8 mouse cellular contexts compared by ENCODE assay signal in genomic region chr5:93205371-93206108, GRCm38 (mm10). TPM values are rescaled to one million over a fixed set of nuclear protein-coding genes. Genes with fewer than 3 reads are reported as not detected.
DNase-seq lines count a peak whose midpoint lies in the region; ATAC-seq and TF ChIP-seq lines count a peak whose summit lies in the region.

No protein-coding gene starts in this region.

- peak overlapping the region; percentile 87 for H3K4me3 ChIP-seq in erythroblast, embryonic 14.5 days (replicated peaks)
- peak overlapping the region; percentile 96 for H3K4me3 ChIP-seq in heart, embryonic 13.5 days
- peak overlapping the region; percentile 97 for H3K4me3 ChIP-seq in kidney, postnatal 0 days (replicated peaks; ENCODE audit: low read depth, low read length)
- peak overlapping the region; percentile 86 for H3K4me3 ChIP-seq in liver, embryonic 13.5 days (replicated peaks)
- peak overlapping the region; percentile 90 for H3K4me3 ChIP-seq in stomach, embryonic 15.5 days (replicated peaks)

- H3K9me3 ChIP-seq in erythroblast, embryonic 14.5 days (ENCODE audit: control insufficient read depth, low read length): no peaks in the 10 kb centered on the region
- H3K9me3 ChIP-seq in heart, embryonic 13.5 days: no peaks in the 10 kb centered on the region
- no peaks in the 10 kb centered on the region for H3K9me3 ChIP-seq in kidney, postnatal 0 days (replicated peaks; ENCODE audit: low read length)
- H3K9me3 ChIP-seq in liver, embryonic 13.5 days (replicated peaks): no peaks in the 10 kb centered on the region
- H3K9me3 ChIP-seq in stomach, embryonic 15.5 days: no peaks in the 10 kb centered on the region

- ATAC-seq in heart, embryonic 13.5 days (ENCODE audit: extremely low read depth, insufficient number of reproducible peaks, low FRiP score, low TSS enrichment): peak; percentile 73
- ATAC-seq in kidney, postnatal 0 days (replicated peaks; ENCODE audit: low FRiP score, low read depth): peak; percentile 59
- ATAC-seq in liver, embryonic 13.5 days (ENCODE audit: low read depth): peak; percentile 64
- peak; percentile 47 for ATAC-seq in stomach, embryonic 15.5 days (ENCODE audit: insufficient read depth, low FRiP score, low read depth)

- no peaks in the 10 kb centered on the region for H3K27me3 ChIP-seq in erythroblast, embryonic 14.5 days (ENCODE audit: control insufficient read depth)
- no peaks in the 10 kb centered on the region for H3K27me3 ChIP-seq in heart, embryonic 13.5 days (replicated peaks)
- no peaks in the 10 kb centered on the region for H3K27me3 ChIP-seq in kidney, postnatal 0 days (ENCODE audit: insufficient read depth, low read length)
- no peaks in the 10 kb centered on the region for H3K27me3 ChIP-seq in liver, embryonic 13.5 days
- no peaks in the 10 kb centered on the region for H3K27me3 ChIP-seq in stomach, embryonic 15.5 days (replicated peaks)

- under 1% methylated on average over 58 of the region's 63 CpGs for WGBS in heart, embryonic 13.5 days
- WGBS in kidney, postnatal 0 days: under 1% methylated on average over 49 of the region's 63 CpGs
- WGBS in liver, embryonic 13.5 days (ENCODE audit: insufficient replicate concordance): under 1% methylated on average over 55 of the region's 63 CpGs
- WGBS in stomach, embryonic 15.5 days: under 1% methylated on average over 54 of the region's 63 CpGs

- H3K4me1 ChIP-seq in erythroblast, embryonic 14.5 days (ENCODE audit: control insufficient read depth): peaks cover 29% of the 10 kb centered on the region
- peaks cover 30% of the 10 kb centered on the region for H3K4me1 ChIP-seq in heart, embryonic 13.5 days
- H3K4me1 ChIP-seq in kidney, postnatal 0 days (replicated peaks; ENCODE audit: insufficient read depth, low read length): no peaks in the 10 kb centered on the region
- peaks cover 30% of the 10 kb centered on the region for H3K4me1 ChIP-seq in liver, embryonic 13.5 days (replicated peaks)
- no peaks in the 10 kb centered on the region for H3K4me1 ChIP-seq in stomach, embryonic 15.5 days

- peak overlapping the region; percentile 81 for H3K4me2 ChIP-seq in heart, embryonic 13.5 days
- H3K4me2 ChIP-seq in kidney, postnatal 0 days (ENCODE audit: low read length): peak overlapping the region; percentile 72
- H3K4me2 ChIP-seq in liver, embryonic 13.5 days: peak overlapping the region; percentile 75
- peak overlapping the region; percentile 65 for H3K4me2 ChIP-seq in stomach, embryonic 15.5 days

- H3K9ac ChIP-seq in heart, embryonic 13.5 days: peak overlapping the region; percentile 99
- peak overlapping the region; percentile 89 for H3K9ac ChIP-seq in kidney, postnatal 0 days (ENCODE audit: low read depth, low read length)
- H3K9ac ChIP-seq in liver, embryonic 13.5 days: peak overlapping the region; percentile 96
- peak overlapping the region; percentile 96 for H3K9ac ChIP-seq in stomach, embryonic 15.5 days

- DNase-seq in CD4-positive, CD25-positive, alpha-beta regulatory T cell, adult 2 months (ENCODE audit: low read depth, low spot score): peak; percentile 70
- DNase-seq in brain, adult 2 months (ENCODE audit: low read depth, low spot score): peak; percentile 68
- peak; percentile 48 for DNase-seq in kidney, postnatal 0 days (ENCODE audit: low spot score)
- peak; percentile 63 for DNase-seq in liver, embryonic 13.5 days
- peak; percentile 72 to 73 for DNase-seq in natural killer cell, adult 2 months (ENCODE audit: low spot score in 2 of 2)

- peak overlapping the region; percentile 96 for H3K27ac ChIP-seq in heart, embryonic 13.5 days (replicated peaks)
- H3K27ac ChIP-seq in kidney, postnatal 0 days: peak overlapping the region; percentile 90
- peak overlapping the region; percentile 94 for H3K27ac ChIP-seq in liver, embryonic 13.5 days
- H3K27ac ChIP-seq in stomach, embryonic 15.5 days: peak overlapping the region; percentile 95

- no peak for TF ChIP-seq CTCF in kidney, postnatal 0 days (IDR thresholded peaks at IDR 0.05; ENCODE audit: low read depth)

- H3K36me3 ChIP-seq in erythroblast, embryonic 14.5 days (ENCODE audit: control insufficient read depth): peaks cover 24% of the 10 kb centered on the region
- H3K36me3 ChIP-seq in heart, embryonic 13.5 days: peaks cover 16% of the 10 kb centered on the region
- 0 out of 2 replicates have a peak, but pooled peaks cover 2% of the 10 kb centered on the region for H3K36me3 ChIP-seq in kidney, postnatal 0 days (ENCODE audit: insufficient read depth, low read length)
- peaks cover 14% of the 10 kb centered on the region for H3K36me3 ChIP-seq in liver, embryonic 13.5 days
- peaks cover 3% of the 10 kb centered on the region; the same call in 1 of the 2 replicates for H3K36me3 ChIP-seq in stomach, embryonic 15.5 days

RNA-seq across cellular contexts. Expression of gene Ccni, which starts 0.8 kb away (rescaled TPM):
- 5.8 and 8.2 TPM in 2 replicates for polyA plus RNA-seq in erythroblast, embryonic 14.5 days (2012)
- polyA plus RNA-seq in heart, embryonic 13.5 days (2015; fragmentation: Nextera tagmentation; extraction: Ambion mirVana): 83.2 and 88.6 TPM in 2 replicates
- 119 and 121 TPM in 2 replicates for polyA plus RNA-seq in kidney, postnatal 0 days (2015; fragmentation: Nextera tagmentation; extraction: Ambion mirVana)
- 35.5 and 36.7 TPM in 2 replicates for polyA plus RNA-seq in liver, embryonic 13.5 days (2015; fragmentation: Nextera tagmentation; extraction: Ambion mirVana)
- 84.3 and 93.5 TPM in 2 replicates for polyA plus RNA-seq in stomach, embryonic 15.5 days (2015; fragmentation: Nextera tagmentation; extraction: Ambion mirVana)

RNA-seq across cellular contexts. Expression of gene 2010109A12Rik, which starts 0.8 kb away (rescaled TPM):
- not detected in 2 replicates for polyA plus RNA-seq in erythroblast, embryonic 14.5 days (2012)
- polyA plus RNA-seq in heart, embryonic 13.5 days (2015; fragmentation: Nextera tagmentation; extraction: Ambion mirVana): 2.0 and 2.1 TPM in 2 replicates
- 2.3 and 3.0 TPM in 2 replicates for polyA plus RNA-seq in kidney, postnatal 0 days (2015; fragmentation: Nextera tagmentation; extraction: Ambion mirVana)
- polyA plus RNA-seq in liver, embryonic 13.5 days (2015; fragmentation: Nextera tagmentation; extraction: Ambion mirVana): 1.7 and 2.1 TPM in 2 replicates
- polyA plus RNA-seq in stomach, embryonic 15.5 days (2015; fragmentation: Nextera tagmentation; extraction: Ambion mirVana): 1.5 and 1.7 TPM in 2 replicates

Comparison
In these comparisons a context has a peak if more than half of its experiments do, and no peak if none do; other contexts are left out.
1. Peak in every context shown above with its lines: DNase-seq, ATAC-seq, H3K4me3 ChIP-seq and H3K27ac ChIP-seq.